Mouse (Mus musculus): ENCODE data around the gene Rhobtb1.

- TF ChIP-seq CTCF (IDR thresholded peaks at IDR 0.05; ENCODE audit: control insufficient read depth, insufficient read depth, insufficient replicate concordance, low read depth, low read length) (no peak), POLR2A (IDR thresholded peaks at IDR 0.05; ENCODE audit: control insufficient read depth, low read depth, low read length) (no peak)
Observed at GRCm38 (mm10) chr10:69335611-69336010, 184.4 kb downstream of the Rhobtb1 start.

Measured in testis, adult 2 months (tissue).